Mouse (Mus musculus): ENCODE data around the gene Pcnt. TPM values are rescaled to one million over a fixed set of nuclear protein-coding genes. Genes with fewer than 3 reads are reported as not detected.

Gene Pcnt
- polyA plus RNA-seq, 1 experiment = 18.4 TPM

DNA sequence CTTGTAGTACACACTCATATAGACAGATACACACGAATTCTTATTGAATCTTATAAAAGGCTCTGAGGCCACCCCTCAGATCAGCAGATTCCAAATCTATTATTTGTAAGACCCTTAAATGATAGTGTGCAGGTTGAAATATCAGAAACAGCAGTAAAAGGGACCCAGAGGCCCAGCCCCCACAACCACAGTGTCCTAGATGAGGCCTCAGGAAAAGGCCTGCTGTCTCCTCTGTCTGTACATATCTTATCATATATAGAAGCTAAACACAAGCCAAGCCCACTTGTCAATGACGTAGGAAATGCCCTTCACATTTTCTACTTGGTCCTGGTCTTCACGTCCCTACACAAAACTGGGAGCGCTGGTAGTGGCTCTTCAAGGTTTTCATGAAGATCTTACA is 113.5 kb downstream of the Pcnt start:
- Histone ChIP-seq H3K27me3 (ENCODE audit: control insufficient read depth, insufficient read depth, low read length) (no peaks in the 10 kb centered on the region), H3K27ac (ENCODE audit: insufficient read depth, low read length) (no peak overlapping the region), H3K4me3 (ENCODE audit: extremely low read depth, insufficient read depth, insufficient read length) (no peak overlapping the region), H3K4me1 (ENCODE audit: control insufficient read depth, insufficient read depth, insufficient read length) (no peaks in the 10 kb centered on the region), H3K36me3 (ENCODE audit: control insufficient read depth, insufficient read depth, low read length) (no peaks in the 10 kb centered on the region)
- 89% methylated on average over 4 of the region's 4 CpGs for WGBS
- TF ChIP-seq CTCF (IDR thresholded peaks at IDR 0.05; ENCODE audit: extremely low read depth, insufficient read depth, insufficient read length, insufficient replicate concordance) (no peak), POLR2A (IDR thresholded peaks at IDR 0.05; ENCODE audit: low read depth, low read length) (no peak)
- no peak for DNase-seq (ENCODE audit: low read depth in 1 of 2, low spot score in 2 of 2)

DNA sequence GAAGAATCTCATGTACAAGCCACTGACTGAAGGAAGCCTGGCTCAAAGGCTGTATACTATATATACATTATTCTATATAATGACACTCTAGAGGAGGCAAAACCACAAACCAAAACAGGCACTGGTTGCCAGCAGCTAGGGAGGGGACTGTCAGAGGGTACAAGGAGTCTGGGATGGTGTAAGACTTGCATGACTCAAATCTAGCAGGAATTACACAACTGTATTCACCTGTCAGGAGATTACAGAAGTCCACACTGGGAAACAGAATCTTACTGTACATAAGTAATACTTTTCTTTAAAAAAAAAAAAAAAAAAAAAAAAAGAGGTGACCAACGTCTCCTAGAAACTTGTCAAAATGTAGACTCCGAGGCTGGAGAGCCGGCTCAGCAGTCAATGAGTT is 114.0 kb downstream of the Pcnt start:
- TF ChIP-seq POLR2A (IDR thresholded peaks at IDR 0.05; ENCODE audit: low read depth, low read length) = no peak
- no peak for TF ChIP-seq CTCF (IDR thresholded peaks at IDR 0.05; ENCODE audit: extremely low read depth, insufficient read depth, insufficient read length, insufficient replicate concordance)
- H3K4me1 ChIP-seq (ENCODE audit: control insufficient read depth, insufficient read depth, insufficient read length) = no peaks in the 10 kb centered on the region
- H3K36me3 ChIP-seq (ENCODE audit: control insufficient read depth, insufficient read depth, low read length) = no peaks in the 10 kb centered on the region
- H3K27me3 ChIP-seq (ENCODE audit: control insufficient read depth, insufficient read depth, low read length) = no peaks in the 10 kb centered on the region
- 95% methylated on average over 3 of the region's 3 CpGs for WGBS
- no peak overlapping the region for H3K4me3 ChIP-seq (ENCODE audit: extremely low read depth, insufficient read depth, insufficient read length)
- H3K27ac ChIP-seq (ENCODE audit: insufficient read depth, low read length) = no peak overlapping the region
- no peak for DNase-seq (ENCODE audit: low read depth in 1 of 2, low spot score in 2 of 2)

GRCm38 (mm10) chr10:76326304-76327006 is 116.1 kb downstream of the Pcnt start:
- Histone ChIP-seq H3K4me1 (ENCODE audit: control insufficient read depth, insufficient read depth, insufficient read length) (no peaks in the 10 kb centered on the region), H3K27ac (ENCODE audit: insufficient read depth, low read length) (no peak overlapping the region), H3K4me3 (ENCODE audit: extremely low read depth, insufficient read depth, insufficient read length) (no peak overlapping the region), H3K27me3 (ENCODE audit: control insufficient read depth, insufficient read depth, low read length) (no peaks in the 10 kb centered on the region), H3K36me3 (ENCODE audit: control insufficient read depth, insufficient read depth, low read length) (no peaks in the 10 kb centered on the region)
- peak; percentile 30 to 41 for DNase-seq (ENCODE audit: low read depth in 1 of 2, low spot score in 2 of 2)
- TF ChIP-seq POLR2A (IDR thresholded peaks at IDR 0.05; ENCODE audit: low read depth, low read length) = no peak
- TF ChIP-seq CTCF (IDR thresholded peaks at IDR 0.05; ENCODE audit: extremely low read depth, insufficient read depth, insufficient read length, insufficient replicate concordance) = peak; percentile 49; the same call in 1 of the 2 replicates
- 69% methylated on average over 6 of the region's 6 CpGs for WGBS

DNA sequence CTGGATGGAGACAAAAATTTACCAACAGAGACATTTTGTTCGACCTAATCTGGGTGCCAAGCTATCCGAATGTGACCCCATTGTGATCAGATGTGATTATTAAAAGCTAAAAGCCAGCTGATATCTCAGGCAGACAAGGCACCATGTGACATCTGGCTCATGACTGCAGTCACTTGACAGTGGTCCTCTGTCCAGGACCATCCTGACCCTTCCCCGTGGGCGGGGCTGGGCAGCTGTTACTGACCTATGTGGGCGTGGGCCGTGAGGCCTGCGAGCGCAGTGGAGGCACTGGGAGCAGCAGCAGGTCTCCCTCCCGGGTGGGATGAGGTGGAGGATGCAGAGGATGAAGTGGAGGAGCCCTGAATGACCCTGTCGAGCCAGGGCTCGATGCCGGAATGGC is 125.0 kb downstream of the Pcnt start:
- Histone ChIP-seq H3K4me1 (ENCODE audit: control insufficient read depth, insufficient read depth, insufficient read length) (no peaks in the 10 kb centered on the region), H3K27ac (ENCODE audit: insufficient read depth, low read length) (no peak overlapping the region), H3K36me3 (ENCODE audit: control insufficient read depth, insufficient read depth, low read length) (peaks cover 4% of the 10 kb centered on the region), H3K4me3 (ENCODE audit: extremely low read depth, insufficient read depth, insufficient read length) (no peak overlapping the region), H3K27me3 (ENCODE audit: control insufficient read depth, insufficient read depth, low read length) (no peaks in the 10 kb centered on the region)
- 93% methylated on average over 12 of the region's 12 CpGs for WGBS
- TF ChIP-seq POLR2A (IDR thresholded peaks at IDR 0.05; ENCODE audit: low read depth, low read length) = no peak
- no peak for TF ChIP-seq CTCF (IDR thresholded peaks at IDR 0.05; ENCODE audit: extremely low read depth, insufficient read depth, insufficient read length, insufficient replicate concordance)
- no peak for DNase-seq (ENCODE audit: low read depth in 1 of 2, low spot score in 2 of 2)

DNA sequence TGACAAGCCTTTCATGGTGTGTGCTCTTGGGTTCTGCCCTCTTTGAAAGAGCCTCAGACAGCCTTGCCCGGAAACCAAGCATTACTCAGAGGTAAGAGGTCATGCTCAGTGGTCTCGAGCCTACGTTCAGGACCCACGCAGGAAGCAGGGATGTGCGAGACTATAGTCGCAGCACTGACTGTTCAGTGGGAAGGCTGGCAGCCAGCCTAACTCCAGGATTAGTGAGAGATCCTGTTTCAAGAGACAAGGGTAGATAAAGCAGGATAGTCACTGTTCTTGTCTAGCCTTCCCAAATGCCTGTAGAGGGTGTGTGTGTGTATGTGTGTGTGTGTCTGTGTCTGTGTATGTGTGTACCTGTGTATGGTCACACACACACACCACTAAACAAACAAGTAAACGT is 126.4 kb downstream of the Pcnt start:
- WGBS = 86% methylated on average over 7 of the region's 7 CpGs
- DNase-seq (ENCODE audit: low read depth in 1 of 2, low spot score in 2 of 2) = no peak

DNA sequence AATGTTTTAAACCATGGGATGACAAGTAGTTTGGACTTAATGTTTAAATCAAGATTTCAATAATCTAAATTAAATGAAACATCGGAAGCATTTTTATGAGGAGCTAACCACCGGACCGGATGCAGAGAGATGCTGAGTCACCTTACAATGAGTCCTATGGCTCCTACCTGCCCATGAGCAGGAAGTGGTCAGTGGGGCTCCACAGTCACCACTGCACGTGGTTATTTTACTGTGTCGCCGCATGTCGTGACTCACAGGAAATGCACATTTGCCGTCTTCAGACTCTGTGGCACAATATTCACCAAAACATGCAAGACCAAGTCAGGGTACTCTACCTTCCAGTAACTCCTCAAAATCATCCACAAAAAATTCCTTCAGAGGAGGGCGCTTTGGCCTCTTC is 135.8 kb downstream of the Pcnt start:
- Histone ChIP-seq H3K27ac (ENCODE audit: insufficient read depth, low read length) (no peak overlapping the region), H3K4me1 (ENCODE audit: control insufficient read depth, insufficient read depth, insufficient read length) (no peaks in the 10 kb centered on the region), H3K4me3 (ENCODE audit: extremely low read depth, insufficient read depth, insufficient read length) (no peak overlapping the region), H3K27me3 (ENCODE audit: control insufficient read depth, insufficient read depth, low read length) (no peaks in the 10 kb centered on the region), H3K36me3 (ENCODE audit: control insufficient read depth, insufficient read depth, low read length) (no peaks in the 10 kb centered on the region)
- peak in 1 of 2 experiments; percentile 7 for DNase-seq (ENCODE audit: low read depth in 1 of 2, low spot score in 2 of 2)
- WGBS = 21% methylated on average over 9 of the region's 9 CpGs
- TF ChIP-seq CTCF (IDR thresholded peaks at IDR 0.05; ENCODE audit: extremely low read depth, insufficient read depth, insufficient read length, insufficient replicate concordance) = no peak
- no peak for TF ChIP-seq POLR2A (IDR thresholded peaks at IDR 0.05; ENCODE audit: low read depth, low read length)

More for the DNA sequence above, 126.4 kb downstream of the Pcnt start:
- H3K27ac ChIP-seq (ENCODE audit: insufficient read depth, low read length) = no peak overlapping the region
- no peak for TF ChIP-seq POLR2A (IDR thresholded peaks at IDR 0.05; ENCODE audit: low read depth, low read length)
- no peak for TF ChIP-seq CTCF (IDR thresholded peaks at IDR 0.05; ENCODE audit: extremely low read depth, insufficient read depth, insufficient read length, insufficient replicate concordance)
- no peak overlapping the region for H3K4me3 ChIP-seq (ENCODE audit: extremely low read depth, insufficient read depth, insufficient read length)
- no peaks in the 10 kb centered on the region for H3K27me3 ChIP-seq (ENCODE audit: control insufficient read depth, insufficient read depth, low read length)
- H3K4me1 ChIP-seq (ENCODE audit: control insufficient read depth, insufficient read depth, insufficient read length) = no peaks in the 10 kb centered on the region
- peaks cover 4% of the 10 kb centered on the region for H3K36me3 ChIP-seq (ENCODE audit: control insufficient read depth, insufficient read depth, low read length)

Other genes starting within 250 kb of the Pcnt start
- gene Prmt2, start 204.9 kb downstream of the Pcnt start, polyA plus RNA-seq (2012; rRNA removed) = 17.1 and 18.4 TPM in 2 replicates
- gene S100b, start 188.9 kb downstream of the Pcnt start, polyA plus RNA-seq (2012; rRNA removed) = 0.70 TPM in 1 of 2 replicates, not detected in the other
- gene Dip2a, start 97.5 kb downstream of the Pcnt start, polyA plus RNA-seq (2012; rRNA removed) = 6.9 and 7.1 TPM in 2 replicates
- not detected in 2 replicates for gene AC141477.1, start 2.3 kb downstream of the Pcnt start, polyA plus RNA-seq (2012; rRNA removed)
- not detected in 2 replicates for gene 2610028H24Rik, start 6.3 kb upstream of the Pcnt start, polyA plus RNA-seq (2012; rRNA removed)
- gene Mcm3ap, start 26.1 kb upstream of the Pcnt start, polyA plus RNA-seq (2012; rRNA removed) = 16.0 and 16.6 TPM in 2 replicates
- 2.4 and 3.1 TPM in 2 replicates for gene Ybey, start 26.3 kb upstream of the Pcnt start, polyA plus RNA-seq (2012; rRNA removed)
- gene Lss, start 88.8 kb upstream of the Pcnt start, polyA plus RNA-seq (2012; rRNA removed) = 9.0 and 9.1 TPM in 2 replicates
- not detected in 2 replicates for gene Spatc1l, start 119.5 kb upstream of the Pcnt start, polyA plus RNA-seq (2012; rRNA removed)
- 0.02 and 0.07 TPM in 2 replicates for gene Ftcd, start 132.9 kb upstream of the Pcnt start, polyA plus RNA-seq (2012; rRNA removed)
- 11.5 and 11.7 TPM in 2 replicates for gene Col6a2, start 180.8 kb upstream of the Pcnt start, polyA plus RNA-seq (2012; rRNA removed)